Mouse (Mus musculus) E14TG2a.4 (cell line): ENCODE measurements around the gene Lrsam1.

Experiments used
- CTCF ChIP-seq: conservative IDR thresholded peaks from 2 replicates; pipeline ENCODE4 v1.5.1; 2014; ENCODE audit warnings: low read length
- NANOG ChIP-seq: IDR thresholded peaks from 2 replicates; pipeline ENCODE4 v1.6.1; 2014; ENCODE audit warnings: borderline replicate concordance, low read length, mixed read lengths
- POU5F1 ChIP-seq: IDR thresholded peaks from 2 replicates; pipeline ENCODE4 v1.6.1; 2014; ENCODE audit warnings: low read length, borderline replicate concordance

- no peak for TF ChIP-seq CTCF
- no peak for TF ChIP-seq NANOG
- no peak for TF ChIP-seq POU5F1
Measured at GRCm38 (mm10) chr2:32877761-32878393, 83.5 kb downstream of the Lrsam1 start.
